Mouse (Mus musculus) cerebellum, adult 2 months (tissue): ENCODE measurements around the gene Drc7.

Experiments
- CTCF ChIP-seq: fragments of 200-500 bp; IDR thresholded peaks from 2 replicates; pipeline ENCODE4 v1.5.1; 2011; ENCODE audit warnings: low read depth, mild to moderate bottlenecking, control low read depth, low read length, moderate library complexity, borderline replicate concordance; ENCODE audit not compliant: insufficient read depth
- POLR2A ChIP-seq: fragments of 200-500 bp; IDR thresholded peaks from 2 replicates; pipeline ENCODE4 v1.6.1; 2011; ENCODE audit warnings: low read length, control low read depth, borderline replicate concordance; ENCODE audit not compliant: insufficient read depth

DNA sequence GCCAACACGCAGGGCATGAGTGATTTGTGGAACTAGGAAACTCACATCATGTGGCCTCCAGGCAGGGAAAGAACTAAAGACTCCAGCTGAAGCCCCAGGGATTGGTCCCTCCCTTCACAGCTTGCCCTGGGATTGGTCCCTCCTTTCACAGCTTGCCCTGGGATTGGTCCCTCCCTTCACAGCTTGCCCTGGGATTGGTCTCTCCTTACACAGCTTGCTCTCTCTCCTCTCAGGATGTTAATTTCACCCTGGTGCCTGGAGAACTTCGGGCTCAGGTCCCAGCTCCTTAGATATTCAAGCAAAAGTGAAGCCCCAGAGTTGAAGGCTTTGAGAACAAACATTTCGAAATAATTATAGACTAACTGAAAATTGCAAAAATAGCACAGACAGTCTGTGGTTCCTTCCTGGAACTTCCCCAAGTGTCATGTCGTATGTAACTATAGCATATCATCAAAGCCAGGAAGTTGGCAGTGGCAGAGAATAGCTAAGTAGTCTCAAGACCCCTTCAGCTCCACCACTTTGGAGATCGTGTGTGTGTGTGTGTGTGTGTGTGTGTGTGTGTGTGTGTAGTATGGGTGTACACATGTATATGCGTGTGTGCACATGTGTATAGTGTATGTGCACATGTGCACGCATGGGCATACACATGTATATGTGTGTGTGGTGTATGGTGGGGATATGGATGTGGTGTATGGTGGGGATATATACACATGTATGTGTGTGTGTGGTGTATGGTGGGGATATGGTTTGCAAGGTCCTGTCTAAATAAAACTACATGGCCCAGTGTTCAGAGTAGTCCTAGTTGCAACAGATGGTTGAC lies 17.6 kb upstream of the Drc7 start:
- TF ChIP-seq CTCF (no peak), POLR2A (no peak)
